Mouse (Mus musculus): ENCODE data around the gene Rbm12b1. TPM values are rescaled to one million over a fixed set of nuclear protein-coding genes. Genes with fewer than 3 reads are reported as not detected.

Rbm12b1 gene
- polyA plus RNA-seq, 1 experiment from 2014 or later, result 8.8 TPM

Other genes starting within 250 kb of the Rbm12b1 start
- 0.22 and 0.63 TPM in 2 replicates for gene Gm10604, start 159.0 kb upstream of the Rbm12b1 start, polyA plus RNA-seq (2014; fragmentation: Nextera tagmentation; extraction: Ambion mirVana)
- gene Rbm12b2, start 50.8 kb upstream of the Rbm12b1 start, polyA plus RNA-seq (2014; fragmentation: Nextera tagmentation; extraction: Ambion mirVana), result 18.3 and 20.0 TPM in 2 replicates
- gene Fam92a, start 31.8 kb downstream of the Rbm12b1 start, polyA plus RNA-seq (2014; fragmentation: Nextera tagmentation; extraction: Ambion mirVana), result 94.5 and 111 TPM in 2 replicates